Mouse (Mus musculus) ZHBTc4 (cell line): ENCODE measurements around the gene Ltbp4.

Experiments
- DNase-seq: peaks from one replicate; pipeline ENCODE4 v3.0.0-alpha.2; 2011; ENCODE audit warnings: low read depth, low spot score

Gene Ltbp4

GRCm38 (mm10) chr7:27337175-27337853 lies at the start of gene Ltbp4:
Gene Ltbp4, minus strand, starts transcription at chr7:27337692.
- DNase-seq: peak; percentile 89

GRCm38 (mm10) chr7:27384731-27385130 lies 47.2 kb upstream of the Ltbp4 start:
- peak; percentile 77 for DNase-seq

- DNase-seq: no peak
Measured at GRCm38 (mm10) chr7:27384134-27384533, 46.6 kb upstream of the Ltbp4 start.

GRCm38 (mm10) chr7:27383233-27383632 lies 45.7 kb upstream of the Ltbp4 start:
- DNase-seq: no peak

- DNase-seq: no peak
Measured at GRCm38 (mm10) chr7:27381560-27381959, 44.1 kb upstream of the Ltbp4 start.

GRCm38 (mm10) chr7:27381009-27381408 lies 43.5 kb upstream of the Ltbp4 start:
- no peak for DNase-seq

GRCm38 (mm10) chr7:27379836-27380235 lies 42.3 kb upstream of the Ltbp4 start:
- DNase-seq: no peak

GRCm38 (mm10) chr7:27378431-27378830 lies 40.9 kb upstream of the Ltbp4 start:
- peak; percentile 79 for DNase-seq

GRCm38 (mm10) chr7:27375274-27375673 lies 37.8 kb upstream of the Ltbp4 start:
- DNase-seq: no peak

- DNase-seq: no peak
Measured at GRCm38 (mm10) chr7:27371715-27372462, 34.4 kb upstream of the Ltbp4 start.

- no peak for DNase-seq
Measured at GRCm38 (mm10) chr7:27369111-27369510, 31.6 kb upstream of the Ltbp4 start.

- DNase-seq: peak; percentile 84
Measured at GRCm38 (mm10) chr7:27367976-27368375, 30.5 kb upstream of the Ltbp4 start.

- peak; percentile 66 for DNase-seq
Measured at GRCm38 (mm10) chr7:27366082-27366844, 28.8 kb upstream of the Ltbp4 start.

- DNase-seq: no peak
Measured at GRCm38 (mm10) chr7:27364379-27364778, 26.9 kb upstream of the Ltbp4 start.

- peak; percentile 100 for DNase-seq
Measured at GRCm38 (mm10) chr7:27361283-27361946, 23.9 kb upstream of the Ltbp4 start.

GRCm38 (mm10) chr7:27360749-27361148 lies 23.3 kb upstream of the Ltbp4 start:
- no peak for DNase-seq

- peak; percentile 68 for DNase-seq
Measured at GRCm38 (mm10) chr7:27359706-27360358, 22.3 kb upstream of the Ltbp4 start.

GRCm38 (mm10) chr7:27359162-27359561 lies 21.7 kb upstream of the Ltbp4 start:
- DNase-seq: no peak

GRCm38 (mm10) chr7:27357595-27357978 lies 20.1 kb upstream of the Ltbp4 start:
- DNase-seq: no peak

GRCm38 (mm10) chr7:27356861-27357594 lies 19.5 kb upstream of the Ltbp4 start, which contains the start of gene Gm20479:
Gene Gm20479, minus strand, starts transcription at chr7:27357419.
- no peak for DNase-seq
